Comparison of ENCODE assay signal across 29 mouse cellular contexts in genomic region chr2:53803666-53804065, GRCm38 (mm10).
"Had no signal": no experiment of that assay in that cellular context is flagged by ENCODE, and none has a peak within 500 bp of the region (broad histone marks: within the 10 kb centered on the region; RNA-seq: fewer than 3 reads in every experiment).

No protein-coding gene starts in this region.

- ATAC-seq: forebrain, embryonic 13.5 days; forebrain, embryonic 14.5 days; forebrain, embryonic 15.5 days; forebrain, embryonic 16.5 days; forebrain, postnatal 0 days had no signal

- H3K4me3 ChIP-seq: embryonic facial prominence, embryonic 10.5 days; embryonic facial prominence, embryonic 12.5 days; embryonic facial prominence, embryonic 13.5 days; embryonic facial prominence, embryonic 15.5 days; erythroblast, embryonic 14.5 days; forebrain, embryonic 10.5 days; forebrain, embryonic 12.5 days; forebrain, embryonic 13.5 days; forebrain, embryonic 15.5 days; gastrocnemius, adult 2 months; heart, adult 2 months had no signal

- H3K27me3 ChIP-seq: embryonic facial prominence, embryonic 12.5 days; embryonic facial prominence, embryonic 13.5 days; embryonic facial prominence, embryonic 15.5 days; forebrain, embryonic 12.5 days; forebrain, embryonic 13.5 days; forebrain, embryonic 15.5 days had no signal

- H3K36me3 ChIP-seq: embryonic facial prominence, embryonic 10.5 days; embryonic facial prominence, embryonic 12.5 days; embryonic facial prominence, embryonic 13.5 days; embryonic facial prominence, embryonic 15.5 days; forebrain, embryonic 10.5 days; forebrain, embryonic 12.5 days; forebrain, embryonic 15.5 days had no signal

- H3K4me2 ChIP-seq: embryonic facial prominence, embryonic 12.5 days; embryonic facial prominence, embryonic 13.5 days; embryonic facial prominence, embryonic 15.5 days; forebrain, embryonic 12.5 days; forebrain, embryonic 13.5 days; forebrain, embryonic 15.5 days had no signal

- H3K27ac ChIP-seq: embryonic facial prominence, embryonic 10.5 days; embryonic facial prominence, embryonic 12.5 days; embryonic facial prominence, embryonic 13.5 days; embryonic facial prominence, embryonic 15.5 days; forebrain, embryonic 10.5 days; forebrain, embryonic 12.5 days; forebrain, embryonic 13.5 days; forebrain, embryonic 15.5 days; gastrocnemius, adult 2 months; heart, adult 2 months had no signal

- H3K9me3 ChIP-seq: embryonic facial prominence, embryonic 10.5 days; embryonic facial prominence, embryonic 12.5 days; embryonic facial prominence, embryonic 13.5 days; embryonic facial prominence, embryonic 15.5 days; forebrain, embryonic 10.5 days; forebrain, embryonic 12.5 days; forebrain, embryonic 13.5 days; forebrain, embryonic 15.5 days had no signal

- H3K4me1 ChIP-seq: embryonic facial prominence, embryonic 10.5 days; embryonic facial prominence, embryonic 12.5 days; embryonic facial prominence, embryonic 13.5 days; embryonic facial prominence, embryonic 15.5 days; forebrain, embryonic 10.5 days; forebrain, embryonic 12.5 days; forebrain, embryonic 13.5 days; forebrain, embryonic 15.5 days had no signal

- H3K9ac ChIP-seq: embryonic facial prominence, embryonic 12.5 days; embryonic facial prominence, embryonic 13.5 days; embryonic facial prominence, embryonic 15.5 days; forebrain, embryonic 12.5 days; forebrain, embryonic 13.5 days; forebrain, embryonic 15.5 days; forebrain, postnatal 0 days had no signal

- DNase-seq: cerebellum, adult 2 months; cerebellum, adult 8-10 months; cerebellum, adult 9-10 months; cerebellum, adult 9-11 months; cerebellum, postnatal 10 days; cerebellum, postnatal 14 days; cerebellum, postnatal 25 days; cerebellum, postnatal 36 days; embryo, embryonic 11 days; forebrain, postnatal 0 days; gastrocnemius, adult 2 months; gastrocnemius, postnatal 10 days; gastrocnemius, postnatal 14 days; gastrocnemius, postnatal 25 days; gastrocnemius, postnatal 36 days; heart, adult 11 months; heart, adult 18-20 months; heart, adult 2 months had no signal
